Mouse (Mus musculus) heart, adult 2 months (tissue): ENCODE measurements around the gene Tmem170b.

Experiments used
- CTCF ChIP-seq: fragments of 200-600 bp; IDR thresholded peaks from 2 replicates; pipeline ENCODE4 v1.8.1; 2022; ENCODE audit warnings: antibody characterized with exemption, mild to moderate bottlenecking, moderate library complexity
- EP300 ChIP-seq: fragments of 200-500 bp; IDR thresholded peaks from 2 replicates; pipeline ENCODE4 v1.6.1; 2011; ENCODE audit warnings: low read depth, low read length, control low read depth; ENCODE audit not compliant: insufficient read depth

DNA sequence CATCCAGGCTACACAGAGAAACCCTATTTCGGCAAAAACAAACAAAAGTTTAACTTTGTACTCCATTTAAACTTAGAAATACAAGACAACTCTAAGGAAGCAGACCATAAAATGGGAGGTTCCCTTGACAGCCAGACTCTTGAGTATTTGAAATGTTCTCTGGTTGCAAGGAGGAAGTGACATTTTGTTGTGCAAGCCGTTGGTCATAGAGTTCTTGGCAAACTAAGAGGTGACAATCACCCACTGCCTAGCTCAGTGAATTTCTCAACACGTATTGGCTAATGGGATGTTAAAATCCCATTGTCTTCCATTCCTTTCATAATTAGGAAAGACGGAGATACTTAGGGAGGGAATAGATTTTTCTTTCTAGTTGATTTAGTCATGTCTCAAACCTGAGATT, 5.7 kb upstream of the Tmem170b start:
- no peak for TF ChIP-seq CTCF
- no peak for TF ChIP-seq EP300
